Mouse (Mus musculus): ENCODE results near the gene Kti12.

The Kti12 gene

GRCm38 (mm10) chr4:108869730-108870374, 22.3 kb downstream of the Kti12 start:
- DNase-seq (ENCODE audit: low spot score): peak; percentile 89

- DNase-seq (ENCODE audit: low spot score): no peak
Measured at GRCm38 (mm10) chr4:108873746-108874145, 26.2 kb downstream of the Kti12 start.

GRCm38 (mm10) chr4:108877901-108878300, 30.3 kb downstream of the Kti12 start:
- DNase-seq (ENCODE audit: low spot score): no peak

GRCm38 (mm10) chr4:108878963-108879822, 31.6 kb downstream of the Kti12 start, which contains the start of gene Rab3b:
Gene Rab3b, plus strand, starts transcription at chr4:108879063.
- no peak for DNase-seq (ENCODE audit: low spot score)

GRCm38 (mm10) chr4:108883815-108884214, 36.2 kb downstream of the Kti12 start:
- DNase-seq (ENCODE audit: low spot score): no peak

GRCm38 (mm10) chr4:108887456-108887855, 39.9 kb downstream of the Kti12 start:
- DNase-seq (ENCODE audit: low spot score): peak; percentile 19

GRCm38 (mm10) chr4:108890876-108891275, 43.3 kb downstream of the Kti12 start:
- DNase-seq (ENCODE audit: low spot score): no peak

All from adipocyte (in vitro differentiated cells).